Mouse (Mus musculus): ENCODE measurements around the gene St5. TPM values are rescaled to one million over a fixed set of nuclear protein-coding genes. Genes with fewer than 3 reads are reported as not detected.

Gene St5
- polyA plus RNA-seq, 1 experiment = 42.2 TPM

DNA sequence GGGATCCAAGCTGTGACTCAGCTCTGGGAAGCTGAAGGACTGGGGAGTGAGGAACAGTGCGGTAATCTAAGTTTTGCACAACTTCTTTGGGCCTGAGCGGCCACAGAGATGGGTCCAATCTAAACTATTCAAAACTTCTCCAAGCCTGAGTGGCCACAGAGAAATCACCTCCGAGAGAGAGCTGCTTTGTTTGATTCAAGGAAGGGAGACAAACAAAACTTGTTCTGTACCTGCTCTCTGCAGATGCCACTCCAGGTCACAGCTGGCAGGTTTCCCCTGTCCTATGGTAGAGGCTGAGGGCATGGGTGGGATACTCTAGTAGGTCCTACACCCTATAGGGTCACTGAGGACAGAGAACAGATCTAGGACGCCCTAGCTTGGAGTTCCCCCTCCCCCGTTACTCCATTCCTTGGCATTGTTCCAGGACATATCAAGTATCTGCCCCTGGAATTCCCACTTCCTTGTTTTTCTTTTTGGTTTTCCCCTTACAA is 89.8 kb downstream of the St5 start:
- H3K36me3 ChIP-seq (ENCODE audit: control insufficient read depth, insufficient read depth, low read length, poor library complexity, severe bottlenecking) = no peaks in the 10 kb centered on the region
- H3K4me3 ChIP-seq (ENCODE audit: low read depth, low read length) = peak overlapping the region; percentile 1; the same call in 1 of the 2 replicates
- H3K4me1 ChIP-seq (ENCODE audit: control insufficient read depth, insufficient read depth, low read length) = no peaks in the 10 kb centered on the region
- H3K9ac ChIP-seq (ENCODE audit: low read depth, poor library complexity, severe bottlenecking) = no peak overlapping the region
- H3K27me3 ChIP-seq (ENCODE audit: control insufficient read depth, insufficient read depth, low read length, poor library complexity, severe bottlenecking) = no peaks in the 10 kb centered on the region
- no peak overlapping the region for H3K27ac ChIP-seq (ENCODE audit: insufficient read depth, low read length)
- H3K9me3 ChIP-seq (replicated peaks; ENCODE audit: control insufficient read depth, insufficient read depth, low read length, poor library complexity, severe bottlenecking) = no peaks in the 10 kb centered on the region
- TF ChIP-seq POLR2A (IDR thresholded peaks at IDR 0.05; ENCODE audit: insufficient read depth, low read length) = no peak
- TF ChIP-seq EP300 (IDR thresholded peaks at IDR 0.05; ENCODE audit: insufficient read depth, low read depth, low read length) = no peak

DNA sequence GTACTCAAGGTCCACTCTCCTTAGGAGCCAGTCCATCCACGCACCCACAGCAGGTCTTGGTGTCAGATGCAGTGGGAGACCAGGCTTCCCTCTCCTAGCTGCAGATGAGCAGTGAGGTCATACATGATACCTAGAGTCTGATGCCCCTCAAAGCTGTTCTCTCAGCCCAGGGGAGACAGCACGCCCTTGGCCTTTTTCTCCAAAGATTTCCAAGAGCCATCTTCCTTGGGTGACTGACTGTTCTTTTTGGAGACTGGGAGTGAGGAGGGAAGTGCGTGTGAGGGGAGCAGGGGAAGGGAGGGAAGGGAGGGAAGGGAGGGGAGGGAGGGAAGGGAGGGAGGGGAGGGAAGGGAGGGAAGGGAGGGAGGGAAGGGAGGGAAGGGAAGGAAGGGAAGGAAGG is 90.4 kb downstream of the St5 start:
- no peak overlapping the region for H3K4me3 ChIP-seq (ENCODE audit: low read depth, low read length)
- H3K9me3 ChIP-seq (replicated peaks; ENCODE audit: control insufficient read depth, insufficient read depth, low read length, poor library complexity, severe bottlenecking) = no peaks in the 10 kb centered on the region
- no peak for TF ChIP-seq POLR2A (IDR thresholded peaks at IDR 0.05; ENCODE audit: insufficient read depth, low read length)
- TF ChIP-seq CTCF (IDR thresholded peaks at IDR 0.05; ENCODE audit: low read depth, low read length) = no peak
- TF ChIP-seq EP300 (IDR thresholded peaks at IDR 0.05; ENCODE audit: insufficient read depth, low read depth, low read length) = no peak
- H3K27ac ChIP-seq (ENCODE audit: insufficient read depth, low read length) = no peak overlapping the region
- H3K27me3 ChIP-seq (ENCODE audit: control insufficient read depth, insufficient read depth, low read length, poor library complexity, severe bottlenecking) = no peaks in the 10 kb centered on the region
- H3K9ac ChIP-seq (ENCODE audit: low read depth, poor library complexity, severe bottlenecking) = no peak overlapping the region
- no peaks in the 10 kb centered on the region for H3K4me1 ChIP-seq (ENCODE audit: control insufficient read depth, insufficient read depth, low read length)
- no peaks in the 10 kb centered on the region for H3K36me3 ChIP-seq (ENCODE audit: control insufficient read depth, insufficient read depth, low read length, poor library complexity, severe bottlenecking)

DNA sequence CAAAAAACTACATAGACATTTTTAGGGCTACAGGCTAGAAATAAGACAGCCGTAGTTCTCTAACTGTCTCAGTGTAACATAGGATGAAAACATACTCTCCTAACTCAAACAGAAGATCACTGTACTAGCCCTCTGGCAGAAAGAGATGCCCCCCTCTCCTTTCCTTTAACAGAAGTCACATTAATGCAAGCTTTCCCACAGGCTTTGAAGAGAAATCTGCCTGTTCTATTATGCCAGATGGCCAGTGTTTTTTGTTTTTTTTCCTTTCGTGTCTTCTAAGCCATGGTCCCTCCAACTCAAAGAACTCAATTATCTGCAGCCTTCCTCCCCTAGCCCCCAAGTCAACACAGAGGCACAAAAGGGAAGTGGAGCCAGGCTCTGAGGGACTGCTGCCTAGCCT is 90.9 kb downstream of the St5 start:
- H3K27ac ChIP-seq (ENCODE audit: insufficient read depth, low read length) = no peak overlapping the region

GRCm38 (mm10) chr7:109610348-109610747 is 93.1 kb downstream of the St5 start:
- no peak for TF ChIP-seq CTCF (IDR thresholded peaks at IDR 0.05; ENCODE audit: low read depth, low read length)
- TF ChIP-seq EP300 (IDR thresholded peaks at IDR 0.05; ENCODE audit: insufficient read depth, low read depth, low read length) = no peak
- no peak for TF ChIP-seq POLR2A (IDR thresholded peaks at IDR 0.05; ENCODE audit: insufficient read depth, low read length)
- H3K27me3 ChIP-seq (ENCODE audit: control insufficient read depth, insufficient read depth, low read length, poor library complexity, severe bottlenecking) = no peaks in the 10 kb centered on the region
- peak overlapping the region; percentile 64 for H3K27ac ChIP-seq (ENCODE audit: insufficient read depth, low read length)
- no peaks in the 10 kb centered on the region for H3K9me3 ChIP-seq (replicated peaks; ENCODE audit: control insufficient read depth, insufficient read depth, low read length, poor library complexity, severe bottlenecking)
- no peak overlapping the region for H3K9ac ChIP-seq (ENCODE audit: low read depth, poor library complexity, severe bottlenecking)
- no peak overlapping the region for H3K4me3 ChIP-seq (ENCODE audit: low read depth, low read length)
- H3K4me1 ChIP-seq (ENCODE audit: control insufficient read depth, insufficient read depth, low read length) = no peaks in the 10 kb centered on the region
- H3K36me3 ChIP-seq (ENCODE audit: control insufficient read depth, insufficient read depth, low read length, poor library complexity, severe bottlenecking) = no peaks in the 10 kb centered on the region

More for the DNA sequence above, 90.9 kb downstream of the St5 start:
- Histone ChIP-seq H3K36me3 (ENCODE audit: control insufficient read depth, insufficient read depth, low read length, poor library complexity, severe bottlenecking) (no peaks in the 10 kb centered on the region), H3K4me1 (ENCODE audit: control insufficient read depth, insufficient read depth, low read length) (no peaks in the 10 kb centered on the region), H3K9ac (ENCODE audit: low read depth, poor library complexity, severe bottlenecking) (no peak overlapping the region), H3K9me3 (replicated peaks; ENCODE audit: control insufficient read depth, insufficient read depth, low read length, poor library complexity, severe bottlenecking) (no peaks in the 10 kb centered on the region), H3K4me3 (ENCODE audit: low read depth, low read length) (no peak overlapping the region), H3K27me3 (ENCODE audit: control insufficient read depth, insufficient read depth, low read length, poor library complexity, severe bottlenecking) (no peaks in the 10 kb centered on the region)
- TF ChIP-seq POLR2A (IDR thresholded peaks at IDR 0.05; ENCODE audit: insufficient read depth, low read length) (no peak), EP300 (IDR thresholded peaks at IDR 0.05; ENCODE audit: insufficient read depth, low read depth, low read length) (no peak), CTCF (IDR thresholded peaks at IDR 0.05; ENCODE audit: low read depth, low read length) (no peak)

DNA sequence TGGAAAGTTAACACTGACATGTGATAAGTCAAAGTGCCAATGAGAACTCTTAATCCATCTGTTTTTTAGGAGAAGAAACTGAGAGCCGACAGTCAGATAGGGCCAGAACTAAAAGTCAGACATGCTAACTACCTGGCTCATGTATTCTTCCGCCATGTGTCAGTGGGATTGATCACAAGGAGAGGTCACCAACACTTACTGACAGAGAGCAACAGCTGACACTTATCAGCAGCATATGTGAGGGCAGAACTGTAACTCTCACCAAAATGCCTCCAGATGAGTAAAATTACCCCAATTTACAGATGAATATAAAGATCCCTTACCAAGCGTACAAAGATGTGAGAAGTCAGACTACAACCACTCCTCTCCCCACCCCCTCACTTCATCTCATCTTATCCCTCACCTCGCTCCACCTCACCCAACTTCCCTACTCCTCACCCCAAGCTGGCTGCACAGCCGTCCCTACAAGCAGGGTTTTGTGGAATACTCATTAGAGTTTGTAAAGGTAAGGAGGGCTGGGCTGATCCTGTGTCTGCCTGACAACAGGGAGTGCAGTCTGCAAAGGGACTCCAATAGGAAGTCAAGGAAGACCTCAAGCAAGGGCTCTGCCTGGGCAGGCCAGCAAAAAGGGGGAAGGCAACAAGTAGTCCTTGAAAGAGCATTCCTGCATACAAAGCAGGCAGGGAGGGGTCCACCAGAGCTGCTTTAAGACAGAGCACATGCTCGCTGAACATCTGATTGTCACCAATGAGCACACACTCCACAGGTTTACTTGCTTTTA is 93.7 kb downstream of the St5 start:
- TF ChIP-seq EP300 (IDR thresholded peaks at IDR 0.05; ENCODE audit: insufficient read depth, low read depth, low read length) (peak; percentile 91), POLR2A (IDR thresholded peaks at IDR 0.05; ENCODE audit: insufficient read depth, low read length) (no peak)
- Histone ChIP-seq H3K27me3 (ENCODE audit: control insufficient read depth, insufficient read depth, low read length, poor library complexity, severe bottlenecking) (no peaks in the 10 kb centered on the region), H3K4me3 (ENCODE audit: low read depth, low read length) (no peak overlapping the region), H3K9ac (ENCODE audit: low read depth, poor library complexity, severe bottlenecking) (no peak overlapping the region), H3K27ac (ENCODE audit: insufficient read depth, low read length) (peak overlapping the region; percentile 84), H3K4me1 (ENCODE audit: control insufficient read depth, insufficient read depth, low read length) (no peaks in the 10 kb centered on the region), H3K36me3 (ENCODE audit: control insufficient read depth, insufficient read depth, low read length, poor library complexity, severe bottlenecking) (no peaks in the 10 kb centered on the region), H3K9me3 (replicated peaks; ENCODE audit: control insufficient read depth, insufficient read depth, low read length, poor library complexity, severe bottlenecking) (no peaks in the 10 kb centered on the region)

DNA sequence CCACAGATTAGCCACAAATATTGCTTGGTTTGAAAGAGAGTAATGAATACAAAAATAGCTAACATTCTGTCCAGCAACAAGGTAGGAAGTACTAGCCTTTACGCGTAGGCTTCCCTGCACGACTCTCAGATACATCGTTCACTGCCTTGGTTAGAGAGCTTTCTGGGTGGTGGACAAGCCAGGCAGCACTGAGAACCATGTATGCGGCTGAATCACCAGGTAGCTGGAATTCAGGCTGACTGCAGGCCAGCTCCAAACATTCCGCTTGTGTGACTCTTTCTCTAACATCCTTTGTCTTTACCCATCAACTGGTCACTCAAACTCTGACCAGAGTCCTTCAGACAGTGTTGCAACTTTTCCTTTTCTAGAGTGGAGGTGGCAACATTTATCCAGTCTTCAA is 94.6 kb downstream of the St5 start:
- TF ChIP-seq CTCF (IDR thresholded peaks at IDR 0.05; ENCODE audit: low read depth, low read length) (no peak), EP300 (IDR thresholded peaks at IDR 0.05; ENCODE audit: insufficient read depth, low read depth, low read length) (no peak), POLR2A (IDR thresholded peaks at IDR 0.05; ENCODE audit: insufficient read depth, low read length) (no peak)
- Histone ChIP-seq H3K4me1 (ENCODE audit: control insufficient read depth, insufficient read depth, low read length) (no peaks in the 10 kb centered on the region), H3K36me3 (ENCODE audit: control insufficient read depth, insufficient read depth, low read length, poor library complexity, severe bottlenecking) (no peaks in the 10 kb centered on the region)

More for the DNA sequence above, 94.6 kb downstream of the St5 start:
- no peak overlapping the region for H3K9ac ChIP-seq (ENCODE audit: low read depth, poor library complexity, severe bottlenecking)
- no peaks in the 10 kb centered on the region for H3K9me3 ChIP-seq (replicated peaks; ENCODE audit: control insufficient read depth, insufficient read depth, low read length, poor library complexity, severe bottlenecking)
- no peak overlapping the region for H3K4me3 ChIP-seq (ENCODE audit: low read depth, low read length)
- H3K27ac ChIP-seq (ENCODE audit: insufficient read depth, low read length) = no peak overlapping the region
- no peaks in the 10 kb centered on the region for H3K27me3 ChIP-seq (ENCODE audit: control insufficient read depth, insufficient read depth, low read length, poor library complexity, severe bottlenecking)

Data from ES-Bruce4 (cell line).